Mouse (Mus musculus): ENCODE measurements at regions not wholly inside any gene's neighbourhood (a gene's known extent, or its start where the extent isn't known, plus 50 kb on each side); places are given as distances from the start of the nearest gene placed in this dataset.

DNA sequence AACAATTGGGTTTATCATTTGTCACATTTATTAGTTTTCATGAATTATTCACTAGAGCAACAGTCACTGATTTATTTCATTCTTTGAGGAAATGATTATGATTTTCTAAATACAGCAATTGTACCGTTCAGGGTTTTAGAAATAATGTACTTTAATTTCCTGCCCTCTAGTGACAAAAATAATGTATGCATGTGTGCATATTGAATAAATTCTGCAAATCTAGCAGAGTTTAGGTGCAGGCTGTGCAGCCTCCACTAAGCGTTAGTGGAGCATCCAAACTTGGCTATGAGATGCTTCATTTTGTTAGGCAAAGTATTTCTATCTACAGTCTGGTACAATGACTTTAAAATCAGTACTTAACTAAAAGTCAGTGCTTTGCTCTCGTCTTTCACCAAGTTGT, 642.1 kb upstream of the A830018L16Rik start:
- DNase-seq (ENCODE audit: low spot score in 2 of 2), result no peak

DNA sequence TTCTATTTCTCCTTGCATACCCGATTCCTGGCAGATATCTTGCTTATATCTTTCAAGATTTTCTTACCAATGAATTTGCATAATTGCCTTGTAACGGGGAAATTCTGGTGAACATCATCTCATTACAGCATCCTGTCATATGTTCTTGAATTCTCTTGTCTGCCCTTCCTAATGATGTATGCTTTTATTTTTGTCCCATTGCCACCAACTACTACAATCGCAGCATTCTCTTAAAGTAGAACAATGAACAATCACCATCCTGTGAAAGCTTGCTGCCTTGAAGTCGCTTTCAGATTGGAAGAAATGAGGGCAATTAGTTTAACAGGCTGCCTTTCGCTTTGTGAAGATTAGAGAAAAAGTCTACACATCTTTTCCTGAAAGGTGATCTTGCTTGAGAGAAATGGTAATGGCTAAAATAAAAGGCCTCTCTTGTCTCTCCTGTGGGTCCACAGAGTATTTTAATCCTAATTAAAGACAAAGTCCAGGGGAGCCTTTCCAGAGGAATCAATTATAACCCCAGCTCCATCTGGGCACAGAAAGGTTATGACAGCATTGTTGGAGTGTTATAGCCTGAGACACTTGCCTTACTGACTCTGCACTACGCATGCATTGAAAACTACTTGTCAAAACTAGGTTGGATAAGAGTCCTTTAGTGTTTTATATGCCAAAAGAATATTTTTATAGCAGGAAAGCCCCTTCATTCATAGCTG, 619.7 kb upstream of the A830018L16Rik start:
- no peak for DNase-seq (ENCODE audit: low spot score in 2 of 2)

DNA sequence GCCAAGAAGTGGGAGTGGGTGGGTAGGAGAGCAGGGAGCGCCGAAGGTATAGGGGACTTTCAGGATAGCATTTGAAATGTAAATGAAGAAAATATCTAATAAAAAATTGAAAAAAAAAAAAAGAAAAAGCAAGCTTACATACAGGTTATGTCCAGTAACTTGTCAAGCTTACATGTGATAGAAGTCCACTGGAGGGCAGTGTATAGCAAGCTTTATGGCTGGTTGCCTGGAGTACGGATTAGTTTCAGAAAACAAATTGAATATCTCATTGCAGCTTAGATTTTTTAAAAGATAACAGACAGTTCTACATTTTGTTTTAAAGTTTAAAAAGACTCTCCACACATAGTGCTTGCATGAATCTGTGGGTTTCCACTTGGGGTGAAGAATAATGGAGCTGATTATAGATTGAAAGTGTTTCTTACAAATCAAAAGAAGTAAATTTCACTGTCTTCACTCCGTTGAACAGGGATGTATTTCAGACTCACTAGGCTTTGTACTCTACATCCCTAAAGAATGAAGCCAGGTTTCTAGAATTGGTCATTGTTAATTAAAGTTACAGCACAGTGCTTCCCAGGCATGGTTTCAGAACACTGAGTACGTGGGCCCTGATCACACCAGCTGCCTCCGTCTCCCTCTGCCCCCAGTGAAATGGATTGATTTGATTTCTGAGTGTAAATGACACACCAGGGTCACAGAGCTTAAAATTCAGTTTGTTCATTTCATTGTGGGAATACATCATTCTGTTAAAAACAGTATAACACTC, 578.1 kb upstream of the A830018L16Rik start:
- DNase-seq (ENCODE audit: low spot score in 2 of 2), result peak in 1 of 2 experiments; percentile 23

DNA sequence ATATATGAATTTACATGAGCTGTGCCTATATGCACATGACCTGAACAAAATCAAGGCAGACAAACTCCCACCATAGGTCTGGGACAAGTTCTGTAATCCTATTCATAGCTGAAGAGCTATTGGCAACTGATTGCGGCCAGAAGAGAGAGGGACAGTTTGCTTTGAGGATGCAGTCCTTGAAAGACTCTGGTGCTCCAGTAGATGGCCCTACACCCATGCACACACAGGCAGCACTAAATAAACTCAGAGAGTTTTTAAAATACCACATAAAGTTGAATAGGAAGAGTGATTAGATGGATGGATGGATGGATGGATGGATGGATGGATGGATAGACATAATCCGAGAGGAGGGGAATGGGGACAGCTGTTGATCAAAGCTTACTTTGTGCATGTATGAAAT, 576.7 kb upstream of the A830018L16Rik start:
- peak in 1 of 2 experiments; percentile 2 for DNase-seq (ENCODE audit: low spot score in 2 of 2)

DNA sequence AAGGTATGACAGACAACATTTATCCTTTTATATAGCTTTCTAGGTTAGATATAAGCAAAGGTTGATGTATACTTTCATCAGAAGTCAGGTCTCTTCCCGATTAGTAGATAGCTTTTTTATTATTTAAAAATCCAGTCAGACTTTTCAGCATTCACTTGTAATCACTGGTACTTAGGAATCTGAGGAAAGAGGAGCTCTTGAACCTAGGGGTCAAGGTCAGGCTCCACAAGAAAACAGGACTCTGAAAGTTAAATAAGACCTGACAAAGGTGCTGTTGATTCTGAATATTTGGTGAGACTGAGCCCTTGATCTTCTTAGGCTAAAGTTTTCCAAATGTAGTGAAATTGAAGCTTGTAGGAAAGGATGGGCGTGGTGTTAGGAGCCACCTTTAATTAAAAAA, 561.0 kb upstream of the A830018L16Rik start:
- DNase-seq (ENCODE audit: low spot score in 2 of 2), result no peak

DNA sequence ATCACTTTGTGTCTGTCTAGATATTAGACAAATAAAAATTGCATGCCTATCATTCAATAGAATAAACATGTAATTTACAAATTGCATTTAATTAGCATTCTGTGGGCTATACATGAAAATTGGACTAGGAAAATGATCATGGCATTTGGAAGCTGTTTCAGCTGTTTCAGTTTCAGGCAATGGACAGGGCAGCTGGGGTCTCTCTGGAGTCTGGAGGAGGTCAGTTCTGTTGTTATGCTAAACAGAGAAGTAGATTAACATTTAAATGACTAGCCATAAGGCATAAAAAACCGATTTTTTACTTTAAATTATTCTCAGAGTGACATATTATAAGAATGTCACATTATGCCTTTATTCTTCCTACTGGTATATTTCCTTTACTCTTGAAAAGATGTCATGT, 559.4 kb upstream of the A830018L16Rik start:
- no peak for DNase-seq (ENCODE audit: low spot score in 2 of 2)

DNA sequence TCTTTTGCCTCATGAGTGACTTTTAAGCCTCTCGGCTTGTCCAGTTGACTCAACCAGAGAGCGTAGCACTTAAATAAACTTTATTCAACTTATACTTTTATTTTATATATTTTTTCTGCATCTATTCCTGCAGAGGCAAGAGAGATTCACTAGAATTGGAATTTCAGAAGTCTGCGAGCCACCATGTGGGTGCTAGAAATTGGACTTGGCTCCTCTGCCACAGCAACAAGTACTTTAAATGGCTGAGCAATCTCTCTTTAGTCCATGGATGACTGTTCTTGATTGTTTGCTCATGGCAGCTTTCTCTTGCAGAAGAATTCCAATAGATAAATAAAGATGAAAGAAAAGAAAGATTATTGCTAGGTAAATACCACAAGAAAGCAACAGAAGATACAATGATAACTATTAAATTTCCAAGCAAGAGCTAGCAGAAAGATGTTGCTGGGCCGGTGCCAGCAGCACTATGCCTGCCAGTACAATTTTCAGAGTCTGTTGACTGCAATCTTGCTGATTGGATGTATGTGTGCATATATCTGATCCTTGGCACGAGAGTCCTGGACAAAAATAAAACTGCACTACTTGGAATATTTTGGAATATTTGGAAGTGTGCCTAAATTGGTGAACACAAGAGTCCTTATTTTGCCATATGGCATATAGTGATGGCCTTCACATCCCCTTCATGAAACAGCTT, 542.6 kb upstream of the A830018L16Rik start:
- DNase-seq (ENCODE audit: low spot score in 2 of 2), result no peak

DNA sequence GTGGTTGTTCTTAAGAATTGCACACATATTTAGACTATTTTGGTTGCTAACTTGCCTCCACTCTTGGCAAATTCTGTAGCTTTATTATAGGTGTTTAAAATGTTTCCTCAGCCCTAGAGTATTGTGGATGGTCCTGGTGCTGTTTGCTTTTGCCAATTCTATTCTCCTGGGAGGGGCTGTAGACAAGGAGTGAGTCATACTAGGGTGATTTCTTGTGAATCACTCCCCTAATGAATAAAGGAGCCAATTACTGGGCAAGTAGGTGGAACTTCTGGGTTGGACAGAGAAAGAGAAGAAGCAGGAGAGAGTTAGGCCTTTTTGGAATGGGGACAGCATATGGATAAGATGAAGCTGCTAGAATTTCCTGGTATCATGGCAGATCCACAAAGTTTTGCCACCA, 541.6 kb upstream of the A830018L16Rik start:
- peak; percentile 13 to 21 for DNase-seq (ENCODE audit: low spot score in 2 of 2)

DNA sequence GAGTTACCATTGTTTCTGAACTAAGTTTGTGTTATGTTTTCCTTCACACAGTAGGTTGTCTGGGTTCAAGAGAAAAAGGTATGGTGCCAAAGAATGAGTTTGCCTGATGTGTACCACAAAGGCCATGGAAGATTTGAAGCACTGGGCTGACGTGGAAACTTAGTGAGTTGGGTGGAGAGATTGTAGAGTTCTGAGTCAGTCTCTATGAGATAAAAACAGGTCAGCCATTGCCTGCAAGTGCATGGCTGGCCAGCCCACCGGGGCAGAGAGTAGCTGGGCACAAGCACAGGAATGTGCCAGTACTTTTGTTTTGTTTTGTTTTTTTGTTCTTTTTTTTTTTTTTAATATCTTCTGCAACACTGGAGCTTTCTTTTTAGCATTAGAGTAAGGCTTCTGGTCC, 541.2 kb upstream of the A830018L16Rik start:
- no peak for DNase-seq (ENCODE audit: low spot score in 2 of 2)

- DNase-seq (ENCODE audit: low spot score in 2 of 2), result peak; percentile 78 to 84
These were observed 536.3 kb upstream of the A830018L16Rik start for GRCm38 (mm10) chr1:10877391-10878170.

GRCm38 (mm10) chr1:10878221-10878760, 535.6 kb upstream of the A830018L16Rik start:
- no peak for DNase-seq (ENCODE audit: low spot score in 2 of 2)

DNA sequence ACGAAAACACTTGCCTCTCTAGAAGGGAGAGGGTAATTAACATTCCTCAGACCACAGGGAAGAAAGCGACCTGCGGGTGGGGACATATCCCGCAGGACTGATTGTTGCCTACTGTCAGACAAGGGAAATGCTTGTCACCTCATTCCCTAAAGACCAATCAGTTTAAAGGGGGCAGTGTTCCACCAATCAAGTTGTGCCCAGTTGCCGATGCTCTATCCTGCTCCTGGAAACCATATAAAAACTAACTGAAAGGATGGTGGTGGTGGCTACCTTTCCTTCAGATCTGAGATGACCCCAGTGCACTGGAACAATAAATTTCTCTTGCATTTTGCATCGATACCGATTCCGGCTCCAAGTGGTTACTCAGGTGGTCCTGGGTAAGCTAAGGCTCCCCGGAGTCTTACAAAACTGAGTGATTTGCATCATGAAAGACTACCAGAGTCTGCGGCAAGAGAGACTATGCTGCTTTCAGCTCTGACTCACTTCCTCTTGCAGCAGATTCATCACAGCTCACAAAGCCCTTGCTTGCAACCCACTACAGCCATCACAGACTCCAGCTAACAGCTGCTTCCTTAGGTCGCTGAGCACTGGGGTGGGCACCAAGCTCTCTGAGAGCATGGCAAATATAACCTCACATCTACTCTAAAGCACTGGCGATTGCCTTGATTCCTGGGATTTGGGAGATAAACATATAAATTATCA, 533.7 kb upstream of the A830018L16Rik start:
- DNase-seq (ENCODE audit: low spot score in 2 of 2), result no peak

DNA sequence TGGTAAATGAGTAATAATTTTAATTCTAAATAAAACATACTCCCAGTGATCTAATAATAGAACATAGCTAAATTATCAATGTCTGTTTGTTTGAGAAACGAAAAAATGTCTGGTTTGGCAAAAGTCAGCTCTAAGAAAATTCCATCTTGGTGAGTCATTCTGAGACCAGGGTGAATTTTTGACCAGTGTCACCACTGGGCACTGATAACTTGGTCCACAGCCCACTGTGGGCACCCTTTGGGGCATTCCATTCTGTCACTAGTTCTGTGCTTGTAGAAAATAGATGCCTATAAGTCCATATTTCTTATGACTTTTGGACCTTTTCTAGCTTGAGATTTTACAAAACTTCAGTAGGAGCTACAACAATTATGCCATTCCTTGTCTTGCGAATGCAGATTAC, 515.1 kb upstream of the A830018L16Rik start:
- DNase-seq (ENCODE audit: low spot score in 2 of 2), result no peak

DNA sequence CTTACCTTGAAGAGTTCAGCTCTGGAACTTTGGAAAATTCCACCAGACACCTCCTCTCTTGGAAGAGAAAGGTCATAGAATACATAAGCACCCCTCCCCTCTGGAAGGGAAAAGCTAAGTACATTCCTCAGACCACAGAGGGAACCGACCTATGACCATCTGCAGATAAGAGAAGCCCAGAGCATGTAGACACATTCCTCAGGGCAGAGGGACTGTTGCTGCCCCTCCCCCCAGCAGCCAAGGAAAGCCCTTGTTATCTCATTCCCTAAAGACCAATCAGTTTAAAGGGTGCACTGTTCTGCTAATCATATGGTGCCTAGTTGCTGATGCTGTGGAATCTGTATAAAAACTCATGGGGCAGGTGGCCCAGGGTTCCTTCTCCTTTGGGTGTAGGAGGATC, 511.2 kb upstream of the A830018L16Rik start:
- no peak for DNase-seq (ENCODE audit: low spot score in 2 of 2)

DNA sequence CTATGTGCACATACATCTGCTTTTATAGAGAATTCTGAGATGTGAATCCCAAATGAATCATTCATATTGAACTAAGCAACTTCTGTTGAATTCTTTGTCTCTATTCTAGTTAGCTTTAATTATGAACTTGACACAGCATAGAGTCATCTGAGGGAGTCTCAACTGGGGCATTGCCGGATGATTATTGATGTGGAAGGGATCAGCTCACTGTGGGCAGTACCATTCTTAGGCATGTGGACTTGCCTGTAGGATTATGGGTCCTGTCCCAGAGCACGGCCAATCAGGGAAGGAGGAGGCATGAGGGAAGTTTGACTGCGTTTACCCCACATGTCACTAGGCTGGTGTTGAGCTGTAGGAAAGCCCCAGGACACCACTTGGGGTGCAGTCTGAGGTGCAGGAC, 493.9 kb upstream of the A830018L16Rik start:
- DNase-seq (ENCODE audit: low spot score in 2 of 2), result no peak

DNA sequence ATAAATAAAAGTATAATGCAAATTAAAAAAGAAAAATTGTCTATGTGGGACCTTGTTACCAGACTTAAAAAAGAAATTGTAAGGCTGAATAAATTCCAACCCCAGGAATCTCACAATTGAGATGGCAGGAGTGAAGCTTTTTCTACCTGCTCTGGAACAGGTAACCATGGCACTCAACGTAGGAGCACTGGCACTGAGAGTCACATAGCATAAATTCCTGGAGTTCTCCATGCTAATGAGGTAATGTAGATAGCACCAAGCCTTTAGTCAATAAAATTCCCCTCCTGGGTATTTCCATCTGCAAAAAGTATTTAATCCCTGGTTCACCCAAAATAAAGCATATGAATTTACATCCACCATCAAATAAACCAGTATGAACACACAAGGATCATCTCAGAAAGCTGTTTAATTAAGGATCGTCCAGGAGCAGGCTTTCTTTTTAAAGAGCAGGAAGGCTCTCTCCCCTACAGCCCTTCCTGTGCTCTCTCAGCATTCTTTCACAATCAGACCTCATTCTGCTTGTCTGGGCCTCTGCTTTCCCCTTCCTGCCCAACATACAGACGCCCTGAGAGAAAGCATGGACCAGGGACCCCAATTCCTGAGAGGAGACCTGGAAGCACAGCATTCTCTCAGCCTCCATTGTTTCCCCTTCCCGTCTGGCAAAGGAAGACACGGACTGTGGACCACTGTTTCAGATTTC, 481.4 kb upstream of the A830018L16Rik start:
- no peak for DNase-seq (ENCODE audit: low spot score in 2 of 2)

DNA sequence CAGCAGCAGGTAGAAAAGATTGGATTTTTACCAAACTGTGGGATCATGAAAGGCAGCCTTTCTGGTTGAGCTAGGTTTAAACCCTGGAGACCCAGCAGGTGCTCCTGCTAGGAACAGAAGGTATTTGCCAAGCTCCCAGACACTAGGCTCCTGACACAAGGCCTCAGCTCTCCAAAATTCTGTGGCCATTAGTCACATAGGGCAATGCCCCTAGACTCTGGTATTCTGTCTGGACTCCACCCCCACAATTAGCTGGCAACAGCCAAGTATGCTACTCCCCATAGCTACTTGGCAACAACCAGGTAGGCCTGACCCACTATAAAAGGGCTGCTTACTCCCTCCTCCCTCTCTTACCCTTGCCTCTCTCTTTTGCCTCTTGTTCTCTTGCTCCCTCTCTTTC, 480.7 kb upstream of the A830018L16Rik start:
- DNase-seq (ENCODE audit: low spot score in 2 of 2), result no peak

DNA sequence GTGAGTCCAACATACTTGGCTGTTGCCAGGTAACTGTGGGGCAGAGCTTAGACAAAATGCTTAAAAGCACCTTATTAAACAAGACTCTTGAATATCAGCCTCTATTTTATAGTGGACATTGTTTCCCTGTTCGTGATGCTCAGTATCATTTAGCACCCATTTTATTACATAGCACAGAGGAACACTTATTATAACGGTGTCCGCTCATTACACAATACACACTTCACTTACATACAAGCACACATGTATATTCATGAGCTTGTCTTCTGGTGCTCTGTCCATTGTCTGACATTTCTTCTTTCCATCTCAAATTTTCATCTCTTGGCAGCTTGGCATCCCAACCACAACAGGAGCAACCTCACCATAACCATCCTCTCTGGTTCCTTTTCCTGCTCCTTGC, 475.5 kb upstream of the A830018L16Rik start:
- DNase-seq (ENCODE audit: low spot score in 2 of 2), result no peak

- no peak for DNase-seq (ENCODE audit: low spot score in 2 of 2)
These were observed 473.6 kb upstream of the A830018L16Rik start for GRCm38 (mm10) chr1:10940326-10940725.

DNA sequence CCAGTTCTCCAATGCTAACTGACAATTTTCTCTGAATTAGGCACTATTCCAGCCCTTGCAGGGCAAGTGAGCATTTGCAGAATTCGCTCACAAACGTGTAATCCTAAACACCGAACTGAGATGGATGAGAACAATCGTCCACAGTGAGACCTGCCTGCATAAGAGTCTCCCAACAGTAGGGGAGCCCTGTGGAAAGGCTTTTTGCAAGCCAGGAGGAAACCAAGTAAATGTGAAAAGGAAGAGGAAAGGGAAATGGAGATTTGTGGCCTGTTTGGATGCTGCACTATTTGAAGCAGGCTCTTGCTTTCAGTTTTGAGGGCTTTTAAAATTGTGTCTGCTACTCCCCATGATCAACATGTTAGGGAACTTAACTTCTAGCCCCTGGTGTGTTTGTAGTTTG, 470.9 kb upstream of the A830018L16Rik start:
- DNase-seq (ENCODE audit: low spot score in 2 of 2), result peak; percentile 4 to 6

Data from heart, adult 9 months (tissue).